Mouse (Mus musculus) lung, postnatal 0 days (tissue): Measurements from ENCODE around the gene Epb41l1.

Source experiments
- CTCF ChIP-seq: IDR thresholded peaks from 2 replicates; pipeline ENCODE4 v1.5.1; 2016; ENCODE audit warnings: antibody characterized with exemption, mild to moderate bottlenecking
- EP300 ChIP-seq: IDR thresholded peaks from 2 replicates; pipeline ENCODE4 v1.6.1; 2016; ENCODE audit warnings: antibody characterized with exemption, mild to moderate bottlenecking, control low read depth

GRCm38 (mm10) chr2:156439666-156440462 lies 19.2 kb downstream of the Epb41l1 start:
- TF ChIP-seq CTCF (no peak), EP300 (no peak)
